Mouse (Mus musculus) c-Kit-negative CD71-positive TER-119-positive erythroid progenitor cells, embryonic 14.5 days (primary cell): ENCODE results near the gene Cox7b.
A peak's percentile ranks its signal among the peaks of the same experiment; 100 is the strongest.
"Not testable (repeated sequence)": the region's sequence is repeated elsewhere in the genome, so short reads cannot be mapped to it uniquely, and the experiment has no call there.

ENCODE experiments used
- DNase-seq: peaks from one replicate; pipeline ENCODE4 v3.0.0-alpha.2; 2013; ENCODE audit warnings: low read depth, low spot score

The Cox7b gene

GRCm38 (mm10) chrX:106015571-106016322, at the start of gene Cox7b:
TSS of gene Cox7b (plus strand) at chrX:106015700.
- DNase-seq, result peak; percentile 78

- DNase-seq, result no peak
These were observed 13.9 kb upstream of the Cox7b start for GRCm38 (mm10) chrX:106001605-106002004.

- no peak for DNase-seq
These were observed 4.7 kb upstream of the Cox7b start for GRCm38 (mm10) chrX:106010762-106011161.

- DNase-seq, result peak; percentile 77
These were observed 3.9 kb upstream of the Cox7b start, which contains the start of gene Magt1 for GRCm38 (mm10) chrX:106011465-106012159. TSS of gene Magt1 (minus strand) at chrX:106011906.

- DNase-seq, result no peak
These were observed 2.9 kb upstream of the Cox7b start for GRCm38 (mm10) chrX:106012559-106012958.

GRCm38 (mm10) chrX:106013217-106013616, 2.3 kb upstream of the Cox7b start:
- no peak for DNase-seq

- not testable (repeated sequence) for DNase-seq
These were observed 641 bp upstream of the Cox7b start for GRCm38 (mm10) chrX:106014741-106015377.

GRCm38 (mm10) chrX:106017102-106017501, 1.6 kb downstream of the Cox7b start:
- no peak for DNase-seq

- no peak for DNase-seq
These were observed 2.0 kb downstream of the Cox7b start for GRCm38 (mm10) chrX:106017516-106017915.

- peak; percentile 81 for DNase-seq
These were observed 11.2 kb downstream of the Cox7b start, which contains the start of gene Atp7a for GRCm38 (mm10) chrX:106026418-106027342. TSS of gene Atp7a (plus strand) at chrX:106027276.

GRCm38 (mm10) chrX:106027343-106027674, 11.8 kb downstream of the Cox7b start:
- no peak for DNase-seq

- DNase-seq, result no peak
These were observed 14.7 kb downstream of the Cox7b start for GRCm38 (mm10) chrX:106030176-106030575.

GRCm38 (mm10) chrX:106031124-106031523, 15.6 kb downstream of the Cox7b start:
- DNase-seq, result no peak

- no peak for DNase-seq
These were observed 20.2 kb downstream of the Cox7b start for GRCm38 (mm10) chrX:106035727-106036126.

- no peak for DNase-seq
These were observed 21.8 kb downstream of the Cox7b start for GRCm38 (mm10) chrX:106037185-106037752.

GRCm38 (mm10) chrX:106043863-106044617, 28.5 kb downstream of the Cox7b start:
- DNase-seq, result peak; percentile 42

- DNase-seq, result no peak
These were observed 30.0 kb downstream of the Cox7b start for GRCm38 (mm10) chrX:106045455-106045854.

- DNase-seq, result no peak
These were observed 30.4 kb downstream of the Cox7b start for GRCm38 (mm10) chrX:106045928-106046327.

GRCm38 (mm10) chrX:106048191-106048590, 32.7 kb downstream of the Cox7b start:
- no peak for DNase-seq
